Mouse (Mus musculus) forebrain, embryonic 16.5 days (tissue): ENCODE measurements around the gene Tenm2. TPM values are rescaled to one million over a fixed set of nuclear protein-coding genes. Genes with fewer than 3 reads are reported as not detected.
A peak's percentile ranks its signal among the peaks of the same experiment; 100 is the strongest.

Source experiments
- ATAC-seq: fragments of 200-750 bp; cut with Nextera tagmentation; 2 replicates; pipeline ENCODE4 v1.8.0; 2017; ENCODE audit warnings: mild to moderate bottlenecking, moderate library complexity
- H3K27ac ChIP-seq: fragments of 300-500 bp; sonication (generic); 2 replicates; pipeline ENCODE4 v1.5.1; 2014; ENCODE audit warnings: low read length, control low read depth
- H3K27me3 ChIP-seq: fragments of 300-500 bp; sonication (generic); replicated peaks from 2 replicates; pipeline ENCODE4 v1.6.1; 2014; ENCODE audit warnings: low read length; ENCODE audit not compliant: control insufficient read depth, insufficient read depth
- H3K36me3 ChIP-seq: fragments of 300-500 bp; sonication (generic); 2 replicates; pipeline ENCODE4 v1.6.1; 2014; ENCODE audit not compliant: control insufficient read depth, insufficient read depth
- H3K4me1 ChIP-seq: fragments of 300-500 bp; sonication (generic); replicated peaks from 2 replicates; pipeline ENCODE4 v1.6.1; 2014; ENCODE audit warnings: low read length; ENCODE audit not compliant: control insufficient read depth, insufficient read depth
- H3K4me2 ChIP-seq: fragments of 300-500 bp; sonication (generic); 2 replicates; pipeline ENCODE4 v1.6.1; 2014; ENCODE audit warnings: mild to moderate bottlenecking, low read length, control low read depth
- H3K4me3 ChIP-seq: fragments of 300-500 bp; sonication (generic); replicated peaks from 2 replicates; pipeline ENCODE4 v1.5.1; 2014; ENCODE audit warnings: mild to moderate bottlenecking, low read length, control low read depth
- H3K9ac ChIP-seq: fragments of 300-500 bp; sonication (generic); replicated peaks from 2 replicates; pipeline ENCODE4 v1.6.1; 2014; ENCODE audit warnings: low read depth, low read length, control low read depth
- H3K9me3 ChIP-seq: fragments of 300-500 bp; sonication (generic); 2 replicates; pipeline ENCODE4 v1.6.1; 2016; ENCODE audit warnings: low read length; ENCODE audit not compliant: control insufficient read depth
- WGBS: fragments of 180-500 bp; shearing (Covaris S2); extraction: QIAGEN DNeasy Blood & Tissue Kit; methylation state at CpG from one replicate; pipeline ENCODE4 v1.1.7; 2014; 5-methylcytosine and 5-hydroxymethylcytosine counted together
- polyA plus RNA-seq: library from polyadenylated mRNA; unstranded; fragments of >200 nt; fragmentation: Nextera tagmentation; extraction: Ambion mirVana; gene quantifications from 2 replicates; pipeline ENCODE4 v1.2.1, GENCODE M21; 2015

Gene Tenm2
- polyA plus RNA-seq, 1 experiment from 2014 or later, result 58.7 TPM

- Histone ChIP-seq H3K4me1 (peaks cover 12% of the 10 kb centered on the region), H3K27ac (no peak overlapping the region), H3K9ac (no peak overlapping the region), H3K4me2 (no peak overlapping the region), H3K36me3 (no peaks in the 10 kb centered on the region), H3K4me3 (no peak overlapping the region), H3K27me3 (no peaks in the 10 kb centered on the region), H3K9me3 (no peaks in the 10 kb centered on the region; the same call in 1 of the 2 replicates)
- 18% methylated on average over 7 of the region's 7 CpGs for WGBS
- ATAC-seq, result no peak
Observed at GRCm38 (mm10) chr11:36250111-36250510, 985.7 kb downstream of the Tenm2 start.

GRCm38 (mm10) chr11:36246152-36246551 is 989.6 kb downstream of the Tenm2 start:
- H3K4me3 ChIP-seq, result no peak overlapping the region
- H3K9ac ChIP-seq, result no peak overlapping the region
- H3K4me1 ChIP-seq, result peaks cover 32% of the 10 kb centered on the region
- no peaks in the 10 kb centered on the region for H3K9me3 ChIP-seq
- H3K36me3 ChIP-seq, result no peaks in the 10 kb centered on the region
- no peak overlapping the region for H3K27ac ChIP-seq
- H3K27me3 ChIP-seq, result no peaks in the 10 kb centered on the region
- 91% methylated on average over 3 of the region's 3 CpGs for WGBS
- no peak overlapping the region for H3K4me2 ChIP-seq
- ATAC-seq, result no peak

- Histone ChIP-seq H3K27me3 (no peaks in the 10 kb centered on the region), H3K36me3 (no peaks in the 10 kb centered on the region), H3K9me3 (no peaks in the 10 kb centered on the region), H3K4me3 (no peak overlapping the region), H3K4me1 (peaks cover 30% of the 10 kb centered on the region), H3K27ac (peak overlapping the region; percentile 62), H3K9ac (no peak overlapping the region), H3K4me2 (0 out of 2 replicates have a peak overlapping the region, but pooled peaks have one; percentile 1)
- ATAC-seq, result no peak
- 76% methylated on average over 11 of the region's 11 CpGs for WGBS
Observed at GRCm38 (mm10) chr11:36244491-36244882, 991.3 kb downstream of the Tenm2 start.

- Histone ChIP-seq H3K4me3 (no peak overlapping the region), H3K4me2 (peak overlapping the region; percentile 1; the same call in 1 of the 2 replicates), H3K4me1 (peaks cover 34% of the 10 kb centered on the region), H3K36me3 (no peaks in the 10 kb centered on the region), H3K9me3 (no peaks in the 10 kb centered on the region), H3K27ac (peak overlapping the region; percentile 62), H3K27me3 (no peaks in the 10 kb centered on the region), H3K9ac (no peak overlapping the region)
- WGBS, result 42% methylated on average over 18 of the region's 18 CpGs
- peak; percentile 76 for ATAC-seq
Observed at GRCm38 (mm10) chr11:36243747-36244490, 991.8 kb downstream of the Tenm2 start.

GRCm38 (mm10) chr11:36238890-36239289 is 996.9 kb downstream of the Tenm2 start:
- H3K9me3 ChIP-seq, result no peaks in the 10 kb centered on the region
- no peak overlapping the region for H3K27ac ChIP-seq
- no peak overlapping the region for H3K4me2 ChIP-seq
- H3K4me3 ChIP-seq, result no peak overlapping the region
- no peak overlapping the region for H3K9ac ChIP-seq
- peak; percentile 71 for ATAC-seq
- no peaks in the 10 kb centered on the region for H3K27me3 ChIP-seq
- WGBS, result 68% methylated on average over 9 of the region's 9 CpGs
- H3K36me3 ChIP-seq, result no peaks in the 10 kb centered on the region
- H3K4me1 ChIP-seq, result peaks cover 21% of the 10 kb centered on the region

GRCm38 (mm10) chr11:36228654-36229053 is 1007.1 kb downstream of the Tenm2 start:
- no peak overlapping the region for H3K4me2 ChIP-seq
- H3K4me1 ChIP-seq, result peaks cover 10% of the 10 kb centered on the region; the same call in 1 of the 2 replicates
- 91% methylated on average over 11 of the region's 11 CpGs for WGBS
- no peak overlapping the region for H3K27ac ChIP-seq
- no peaks in the 10 kb centered on the region for H3K27me3 ChIP-seq
- no peaks in the 10 kb centered on the region for H3K9me3 ChIP-seq
- H3K4me3 ChIP-seq, result no peak overlapping the region
- ATAC-seq, result no peak
- no peak overlapping the region for H3K9ac ChIP-seq
- H3K36me3 ChIP-seq, result no peaks in the 10 kb centered on the region

GRCm38 (mm10) chr11:36228196-36228595 is 1007.6 kb downstream of the Tenm2 start:
- 68% methylated on average over 6 of the region's 6 CpGs for WGBS
- ATAC-seq, result no peak

GRCm38 (mm10) chr11:36226061-36226460 is 1009.7 kb downstream of the Tenm2 start:
- no peaks in the 10 kb centered on the region for H3K27me3 ChIP-seq
- peaks cover 20% of the 10 kb centered on the region for H3K4me1 ChIP-seq
- no peak for ATAC-seq
- no peak overlapping the region for H3K27ac ChIP-seq
- no peaks in the 10 kb centered on the region for H3K36me3 ChIP-seq
- H3K9me3 ChIP-seq, result no peaks in the 10 kb centered on the region
- H3K4me2 ChIP-seq, result no peak overlapping the region
- H3K4me3 ChIP-seq, result no peak overlapping the region
- WGBS, result 23% methylated on average over 3 of the region's 3 CpGs
- no peak overlapping the region for H3K9ac ChIP-seq

More at GRCm38 (mm10) chr11:36228196-36228595, 1007.6 kb downstream of the Tenm2 start:
- Histone ChIP-seq H3K4me1 (peaks cover 10% of the 10 kb centered on the region; the same call in 1 of the 2 replicates), H3K27me3 (no peaks in the 10 kb centered on the region), H3K9ac (no peak overlapping the region), H3K4me2 (no peak overlapping the region), H3K4me3 (no peak overlapping the region), H3K36me3 (no peaks in the 10 kb centered on the region), H3K9me3 (no peaks in the 10 kb centered on the region), H3K27ac (no peak overlapping the region)

GRCm38 (mm10) chr11:36223716-36224439 is 1011.9 kb downstream of the Tenm2 start:
- Histone ChIP-seq H3K4me1 (peaks cover 27% of the 10 kb centered on the region), H3K4me2 (no peak overlapping the region), H3K27me3 (no peaks in the 10 kb centered on the region), H3K4me3 (no peak overlapping the region), H3K27ac (no peak overlapping the region), H3K9ac (no peak overlapping the region), H3K36me3 (no peaks in the 10 kb centered on the region), H3K9me3 (no peaks in the 10 kb centered on the region)
- ATAC-seq, result no peak
- WGBS, result 72% methylated on average over 7 of the region's 7 CpGs
